Mouse (Mus musculus) lung, embryonic 15.5 days (tissue): ENCODE results near the gene Sez6l. TPM values are rescaled to one million over a fixed set of nuclear protein-coding genes. Genes with fewer than 3 reads are reported as not detected.
A peak's percentile ranks its signal among the peaks of the same experiment; 100 is the strongest.

ENCODE experiments used
- ATAC-seq: fragments of 200-750 bp; cut with Nextera tagmentation; 2 replicates; pipeline ENCODE4 v1.8.0; 2017; ENCODE audit warnings: moderate number of reproducible peaks, borderline replicate concordance; ENCODE audit not compliant: low FRiP score, low TSS enrichment; ENCODE audit errors: extremely low read depth
- H3K27ac ChIP-seq: fragments of 300-500 bp; sonication (generic); 2 replicates; pipeline ENCODE4 v1.5.1; 2015; ENCODE audit warnings: moderate library complexity, mild to moderate bottlenecking, inconsistent platforms
- H3K27me3 ChIP-seq: fragments of 300-500 bp; sonication (generic); 2 replicates; pipeline ENCODE4 v1.6.1; 2015; ENCODE audit warnings: inconsistent platforms
- H3K36me3 ChIP-seq: fragments of 300-500 bp; sonication (generic); 2 replicates; pipeline ENCODE4 v1.6.1; 2015; ENCODE audit warnings: inconsistent platforms
- H3K4me1 ChIP-seq: fragments of 300-500 bp; sonication (generic); 2 replicates; pipeline ENCODE4 v1.6.1; 2015; ENCODE audit warnings: inconsistent platforms
- H3K4me2 ChIP-seq: fragments of 300-500 bp; sonication (generic); 2 replicates; pipeline ENCODE4 v1.6.1; 2015; ENCODE audit warnings: inconsistent platforms, mild to moderate bottlenecking, moderate library complexity
- H3K4me3 ChIP-seq: fragments of 300-500 bp; sonication (generic); 2 replicates; pipeline ENCODE4 v1.5.1; 2015; ENCODE audit warnings: mild to moderate bottlenecking, inconsistent platforms
- H3K9ac ChIP-seq: fragments of 300-500 bp; sonication (generic); 2 replicates; pipeline ENCODE4 v1.6.1; 2015; ENCODE audit warnings: inconsistent platforms
- H3K9me3 ChIP-seq: fragments of 300-500 bp; sonication (generic); 2 replicates; pipeline ENCODE4 v1.6.1; 2016; ENCODE audit warnings: inconsistent platforms
- WGBS: fragments of 180-500 bp; shearing (Covaris S2); methylation state at CpG from one replicate; pipeline ENCODE4 v1.1.7; 2015; 5-methylcytosine and 5-hydroxymethylcytosine counted together
- polyA plus RNA-seq: library from polyadenylated mRNA; unstranded; fragments of >200 nt; fragmentation: Nextera tagmentation; extraction: Ambion mirVana; gene quantifications from 2 replicates; pipeline ENCODE4 v1.2.1, GENCODE M21; 2015

Gene Sez6l
- 0.21 and 0.37 TPM in 2 replicates for polyA plus RNA-seq

- peak within 1 kb of the TSS; percentile 31 for H3K4me3 ChIP-seq
- ATAC-seq: no peak
- peaks cover 61% of the 10 kb centered on the region for H3K27me3 ChIP-seq
- no peaks in the 10 kb centered on the region for H3K9me3 ChIP-seq
- peaks cover 19% of the 10 kb centered on the region for H3K4me1 ChIP-seq
- peak within 1 kb of the TSS; percentile 59 for H3K4me2 ChIP-seq
- H3K9ac ChIP-seq: no peak within 1 kb of the TSS
- under 1% methylated on average over 48 of the region's 50 CpGs for WGBS
- H3K36me3 ChIP-seq: no peaks in the 10 kb centered on the region
- H3K27ac ChIP-seq: no peak within 1 kb of the TSS
Observed at GRCm38 (mm10) chr5:112576993-112577670, at the start of gene Sez6l. Gene Sez6l, minus strand, starts transcription at chr5:112577185.

GRCm38 (mm10) chr5:112625555-112626160 is 48.7 kb upstream of the Sez6l start:
- no peak overlapping the region for H3K4me3 ChIP-seq
- H3K36me3 ChIP-seq: no peaks in the 10 kb centered on the region
- WGBS: 28% methylated on average over 31 of the region's 31 CpGs
- no peaks in the 10 kb centered on the region for H3K27me3 ChIP-seq
- peaks cover 32% of the 10 kb centered on the region for H3K4me1 ChIP-seq
- H3K4me2 ChIP-seq: peak overlapping the region; percentile 33
- no peak for ATAC-seq
- H3K27ac ChIP-seq: no peak overlapping the region
- H3K9me3 ChIP-seq: no peaks in the 10 kb centered on the region
- no peak overlapping the region for H3K9ac ChIP-seq

GRCm38 (mm10) chr5:112622946-112623345 is 46.0 kb upstream of the Sez6l start:
- ATAC-seq: peak; percentile 78
- 32% methylated on average over 2 of the region's 2 CpGs for WGBS
- Histone ChIP-seq H3K4me2 (no peak overlapping the region), H3K4me1 (peaks cover 22% of the 10 kb centered on the region), H3K27me3 (no peaks in the 10 kb centered on the region), H3K9ac (no peak overlapping the region), H3K9me3 (no peaks in the 10 kb centered on the region), H3K4me3 (no peak overlapping the region), H3K36me3 (no peaks in the 10 kb centered on the region), H3K27ac (peak overlapping the region; percentile 79)

DNA sequence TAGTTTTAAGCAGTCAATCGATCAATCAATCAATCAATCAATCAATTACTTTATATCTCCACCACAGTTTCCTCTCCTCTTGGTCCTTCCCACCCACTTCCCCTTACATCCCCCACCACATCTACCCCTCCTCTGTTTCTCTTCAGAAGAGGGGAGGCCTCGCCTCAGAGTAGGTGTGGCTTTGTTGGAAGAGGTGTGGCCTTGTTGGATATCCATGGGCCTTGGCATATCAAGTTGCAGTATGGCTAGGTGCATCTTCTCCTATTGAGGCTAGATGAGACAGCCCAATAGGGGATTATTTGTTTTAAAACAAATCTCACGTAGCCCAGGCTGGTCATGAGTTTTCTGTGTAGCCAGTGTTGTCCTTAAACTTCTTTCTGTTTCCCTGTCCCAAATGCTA is 43.3 kb upstream of the Sez6l start:
- H3K9me3 ChIP-seq: no peaks in the 10 kb centered on the region
- H3K27ac ChIP-seq: no peak overlapping the region
- no peak overlapping the region for H3K4me3 ChIP-seq
- ATAC-seq: no peak
- H3K27me3 ChIP-seq: no peaks in the 10 kb centered on the region
- H3K4me2 ChIP-seq: no peak overlapping the region
- H3K9ac ChIP-seq: no peak overlapping the region
- peaks cover 10% of the 10 kb centered on the region for H3K4me1 ChIP-seq
- H3K36me3 ChIP-seq: no peaks in the 10 kb centered on the region
- 51% methylated on average over 3 of the region's 3 CpGs for WGBS

DNA sequence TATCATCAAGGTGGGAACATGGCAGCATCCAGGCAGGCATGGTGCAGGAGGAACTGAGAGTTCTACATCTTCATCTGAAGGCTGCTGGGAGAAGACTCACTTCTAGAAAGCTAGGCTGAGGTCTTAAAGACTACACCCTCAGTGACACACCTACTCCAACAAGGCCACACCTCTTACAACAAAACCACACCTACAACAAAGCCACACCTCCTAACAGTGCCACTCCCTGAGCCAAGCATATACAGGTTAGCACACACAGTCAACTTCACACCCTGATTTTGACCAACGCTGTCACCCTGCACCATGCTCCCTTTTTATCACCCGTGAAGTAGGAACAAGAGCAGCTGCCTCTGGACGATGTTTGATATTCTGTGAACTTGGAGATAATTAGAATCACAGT is 42.4 kb upstream of the Sez6l start:
- Histone ChIP-seq H3K9me3 (no peaks in the 10 kb centered on the region), H3K36me3 (no peaks in the 10 kb centered on the region), H3K27ac (no peak overlapping the region), H3K9ac (no peak overlapping the region), H3K4me2 (no peak overlapping the region), H3K27me3 (no peaks in the 10 kb centered on the region), H3K4me3 (no peak overlapping the region), H3K4me1 (peaks cover 9% of the 10 kb centered on the region)
- 51% methylated on average over 3 of the region's 3 CpGs for WGBS
- ATAC-seq: no peak

- H3K27me3 ChIP-seq: no peaks in the 10 kb centered on the region
- H3K9ac ChIP-seq: no peak overlapping the region
- no peak overlapping the region for H3K4me2 ChIP-seq
- H3K9me3 ChIP-seq: no peaks in the 10 kb centered on the region
- ATAC-seq: no peak
- H3K36me3 ChIP-seq: no peaks in the 10 kb centered on the region
- no peak overlapping the region for H3K27ac ChIP-seq
- no peak overlapping the region for H3K4me3 ChIP-seq
- peaks cover 6% of the 10 kb centered on the region for H3K4me1 ChIP-seq
- WGBS: 59% methylated on average over 16 of the region's 16 CpGs
Observed at GRCm38 (mm10) chr5:112617602-112618247, 40.7 kb upstream of the Sez6l start.

DNA sequence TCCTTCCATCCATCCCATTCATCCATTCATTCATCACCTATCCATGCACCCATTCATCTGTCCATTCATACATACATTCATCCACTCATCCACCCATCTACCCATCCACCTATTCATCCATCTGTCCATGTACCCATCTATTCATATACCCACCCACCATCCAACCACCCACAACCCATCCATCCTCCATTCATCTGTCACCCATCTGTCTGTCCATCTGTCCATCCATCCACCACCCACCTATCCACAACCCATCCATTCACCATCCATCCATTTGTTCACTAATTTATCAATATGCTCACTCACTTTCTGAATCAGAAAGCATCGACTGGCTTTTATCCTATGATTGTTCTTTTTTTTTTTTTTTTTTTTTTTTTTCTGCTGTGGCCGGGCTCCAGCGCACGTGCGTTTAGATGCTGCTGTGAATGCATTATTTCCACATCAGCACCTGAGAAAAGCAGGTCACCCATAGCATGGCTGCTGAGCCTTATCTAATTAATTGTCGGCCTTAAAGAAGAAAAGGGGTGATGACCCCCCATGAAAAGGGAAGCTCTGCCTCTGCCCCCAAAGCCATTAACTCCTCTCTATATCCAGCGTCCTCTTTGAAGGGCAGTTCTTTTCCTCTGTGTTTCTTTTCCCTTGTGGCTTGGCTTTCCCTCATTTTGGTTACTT is 39.1 kb upstream of the Sez6l start:
- Histone ChIP-seq H3K4me2 (no peak overlapping the region), H3K4me3 (no peak overlapping the region), H3K36me3 (no peaks in the 10 kb centered on the region), H3K27me3 (no peaks in the 10 kb centered on the region), H3K27ac (no peak overlapping the region), H3K4me1 (no peaks in the 10 kb centered on the region), H3K9ac (no peak overlapping the region), H3K9me3 (no peaks in the 10 kb centered on the region)
- WGBS: 88% methylated on average over 7 of the region's 7 CpGs
- no peak for ATAC-seq

GRCm38 (mm10) chr5:112607867-112608516 is 31.0 kb upstream of the Sez6l start:
- Histone ChIP-seq H3K27ac (peak overlapping the region; percentile 69), H3K9ac (no peak overlapping the region), H3K9me3 (no peaks in the 10 kb centered on the region), H3K4me3 (no peak overlapping the region), H3K27me3 (no peaks in the 10 kb centered on the region), H3K4me2 (peak overlapping the region; percentile 25; the same call in 1 of the 2 replicates), H3K36me3 (no peaks in the 10 kb centered on the region), H3K4me1 (peaks cover 36% of the 10 kb centered on the region)
- WGBS: 11% methylated on average over 9 of the region's 9 CpGs
- peak; percentile 28; the same call in 1 of the 2 replicates for ATAC-seq

DNA sequence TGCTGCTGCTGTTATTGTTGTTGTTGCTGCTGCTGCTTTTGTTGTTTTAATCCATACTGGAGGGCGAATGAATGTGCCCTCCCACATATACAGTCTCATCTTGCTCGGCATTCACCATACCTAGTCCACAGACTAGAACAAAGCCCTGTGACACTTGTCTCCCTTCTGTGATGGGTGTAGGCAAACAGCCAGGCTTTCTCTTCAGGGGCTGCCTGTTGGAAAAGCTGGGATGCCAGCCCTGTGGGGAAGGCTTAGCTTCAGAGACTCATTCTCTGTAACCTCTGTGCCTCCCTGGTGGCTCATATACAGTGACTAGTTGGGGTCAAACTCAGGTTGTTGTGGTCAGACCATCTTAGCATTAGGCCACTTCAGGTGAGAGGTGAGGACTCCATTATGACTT is 30.1 kb upstream of the Sez6l start:
- no peaks in the 10 kb centered on the region for H3K36me3 ChIP-seq
- no peak overlapping the region for H3K4me3 ChIP-seq
- no peaks in the 10 kb centered on the region for H3K27me3 ChIP-seq
- no peak overlapping the region for H3K9ac ChIP-seq
- no peak for ATAC-seq
- peaks cover 36% of the 10 kb centered on the region for H3K4me1 ChIP-seq
- H3K27ac ChIP-seq: peak overlapping the region; percentile 66; the same call in 1 of the 2 replicates
- no peak overlapping the region for H3K4me2 ChIP-seq
- WGBS: 52% methylated on average over 2 of the region's 2 CpGs
- no peaks in the 10 kb centered on the region for H3K9me3 ChIP-seq

DNA sequence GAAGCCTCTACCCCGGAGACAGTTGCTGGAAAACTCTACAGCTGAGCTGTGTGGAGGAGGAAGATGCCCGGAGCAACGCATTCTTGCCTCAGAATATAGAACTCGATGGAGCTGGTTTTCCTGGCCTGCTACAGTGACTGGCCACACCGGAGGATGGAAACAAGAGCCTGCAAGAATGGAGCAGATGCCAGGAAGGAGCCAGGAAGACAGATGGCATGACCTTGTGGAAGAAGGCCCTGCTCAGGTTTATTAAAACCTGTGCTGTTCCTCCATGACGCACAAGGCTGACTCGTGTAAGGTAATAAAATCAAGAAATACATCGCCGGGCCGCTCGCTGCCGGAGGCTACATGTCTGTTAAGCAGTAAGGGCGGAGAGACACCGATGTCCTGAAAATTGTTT is 28.4 kb upstream of the Sez6l start:
- Histone ChIP-seq H3K9me3 (no peaks in the 10 kb centered on the region), H3K36me3 (no peaks in the 10 kb centered on the region), H3K4me3 (no peak overlapping the region), H3K27me3 (no peaks in the 10 kb centered on the region), H3K9ac (no peak overlapping the region), H3K4me1 (peaks cover 40% of the 10 kb centered on the region), H3K4me2 (no peak overlapping the region), H3K27ac (no peak overlapping the region)
- 82% methylated on average over 14 of the region's 14 CpGs for WGBS
- no peak for ATAC-seq

- Histone ChIP-seq H3K4me3 (no peak overlapping the region), H3K9me3 (no peaks in the 10 kb centered on the region), H3K9ac (no peak overlapping the region), H3K4me1 (peaks cover 40% of the 10 kb centered on the region), H3K4me2 (no peak overlapping the region), H3K27me3 (no peaks in the 10 kb centered on the region), H3K27ac (peak overlapping the region; percentile 37; the same call in 1 of the 2 replicates), H3K36me3 (no peaks in the 10 kb centered on the region)
- WGBS: 50% methylated on average over 1 of the region's 1 CpGs
- ATAC-seq: no peak
Observed at GRCm38 (mm10) chr5:112604251-112604650, 27.3 kb upstream of the Sez6l start.
